Mouse (Mus musculus) limb, embryonic 12.5 days (tissue): ENCODE measurements around the gene Btbd9. TPM values are rescaled to one million over a fixed set of nuclear protein-coding genes. Genes with fewer than 3 reads are reported as not detected.

ENCODE experiments used
- ATAC-seq: fragments of 200-750 bp; cut with Nextera tagmentation; 2 replicates; pipeline ENCODE4 v1.8.0; 2017; ENCODE audit warnings: low read depth, moderate TSS enrichment; ENCODE audit not compliant: insufficient number of reproducible peaks, insufficient read depth, low FRiP score, low TSS enrichment
- H3K27ac ChIP-seq: fragments of 300-500 bp; sonication (generic); 2 replicates; pipeline ENCODE4 v1.5.1; 2016; ENCODE audit warnings: mild to moderate bottlenecking, moderate library complexity
- H3K27me3 ChIP-seq: fragments of 300-500 bp; sonication (generic); 2 replicates; pipeline ENCODE4 v1.6.1; 2016; ENCODE audit warnings: mild to moderate bottlenecking, moderate library complexity
- H3K36me3 ChIP-seq: fragments of 300-500 bp; sonication (generic); 2 replicates; pipeline ENCODE4 v1.6.1; 2016; ENCODE audit warnings: mild to moderate bottlenecking, moderate library complexity
- H3K4me1 ChIP-seq: fragments of 300-500 bp; sonication (generic); replicated peaks from 2 replicates; pipeline ENCODE4 v1.6.1; 2016
- H3K4me2 ChIP-seq: fragments of 300-500 bp; sonication (generic); 2 replicates; pipeline ENCODE4 v1.6.1; 2016; ENCODE audit warnings: mild to moderate bottlenecking, moderate library complexity
- H3K4me3 ChIP-seq: fragments of 300-500 bp; sonication (generic); replicated peaks from 2 replicates; pipeline ENCODE4 v1.5.1; 2016; ENCODE audit warnings: mild to moderate bottlenecking
- H3K9ac ChIP-seq: fragments of 300-500 bp; sonication (generic); replicated peaks from 2 replicates; pipeline ENCODE4 v1.6.1; 2016; ENCODE audit warnings: mild to moderate bottlenecking, moderate library complexity
- H3K9me3 ChIP-seq: fragments of 300-500 bp; sonication (generic); 2 replicates; pipeline ENCODE4 v1.6.1; 2016; ENCODE audit warnings: mild to moderate bottlenecking, moderate library complexity
- WGBS: fragments of 180-500 bp; shearing (Covaris S2); methylation state at CpG from one replicate; pipeline ENCODE4 v1.1.7; 2016; 5-methylcytosine and 5-hydroxymethylcytosine counted together
- polyA plus RNA-seq: library from polyadenylated mRNA; unstranded; fragments of >200 nt; fragmentation: Nextera tagmentation; extraction: Ambion mirVana; gene quantifications from 2 replicates; pipeline ENCODE4 v1.2.1, GENCODE M21; 2016

Gene Btbd9
- polyA plus RNA-seq, 1 experiment from 2014 or later, result 70.6 TPM

GRCm38 (mm10) chr17:30452363-30452762 lies 123.9 kb downstream of the Btbd9 start:
- H3K4me2 ChIP-seq, result no peak overlapping the region
- H3K4me3 ChIP-seq, result no peak overlapping the region
- H3K9me3 ChIP-seq, result no peaks in the 10 kb centered on the region
- no peak overlapping the region for H3K9ac ChIP-seq
- peaks cover 7% of the 10 kb centered on the region for H3K4me1 ChIP-seq
- H3K27ac ChIP-seq, result no peak overlapping the region
- H3K27me3 ChIP-seq, result no peaks in the 10 kb centered on the region
- 0 out of 2 replicates have a peak, but pooled peaks cover 3% of the 10 kb centered on the region for H3K36me3 ChIP-seq
- WGBS, result 90% methylated on average over 9 of the region's 9 CpGs
- no peak for ATAC-seq

- H3K27me3 ChIP-seq, result no peaks in the 10 kb centered on the region
- H3K27ac ChIP-seq, result no peak overlapping the region
- H3K4me2 ChIP-seq, result no peak overlapping the region
- 90% methylated on average over 5 of the region's 5 CpGs for WGBS
- H3K4me3 ChIP-seq, result no peak overlapping the region
- ATAC-seq, result no peak
- no peak overlapping the region for H3K9ac ChIP-seq
- H3K9me3 ChIP-seq, result peaks cover 5% of the 10 kb centered on the region; the same call in 1 of the 2 replicates
- peaks cover 4% of the 10 kb centered on the region; the same call in 1 of the 2 replicates for H3K36me3 ChIP-seq
- peaks cover 3% of the 10 kb centered on the region; the same call in 1 of the 2 replicates for H3K4me1 ChIP-seq
These were observed 127.7 kb downstream of the Btbd9 start for GRCm38 (mm10) chr17:30448562-30448961.

- Histone ChIP-seq H3K27ac (no peak overlapping the region), H3K4me2 (no peak overlapping the region), H3K36me3 (peaks cover 3% of the 10 kb centered on the region; the same call in 1 of the 2 replicates), H3K9ac (no peak overlapping the region), H3K4me1 (no peaks in the 10 kb centered on the region), H3K27me3 (no peaks in the 10 kb centered on the region), H3K9me3 (peaks cover 5% of the 10 kb centered on the region; the same call in 1 of the 2 replicates), H3K4me3 (no peak overlapping the region)
- no peak for ATAC-seq
- 90% methylated on average over 3 of the region's 3 CpGs for WGBS
These were observed 130.4 kb downstream of the Btbd9 start for GRCm38 (mm10) chr17:30445805-30446441.

GRCm38 (mm10) chr17:30439702-30440101 lies 136.6 kb downstream of the Btbd9 start:
- WGBS, result 70% methylated on average over 3 of the region's 3 CpGs
- H3K27ac ChIP-seq, result no peak overlapping the region
- H3K4me1 ChIP-seq, result peaks cover 14% of the 10 kb centered on the region
- no peak overlapping the region for H3K9ac ChIP-seq
- H3K36me3 ChIP-seq, result peaks cover 3% of the 10 kb centered on the region; the same call in 1 of the 2 replicates
- H3K9me3 ChIP-seq, result peaks cover 5% of the 10 kb centered on the region; the same call in 1 of the 2 replicates
- H3K4me3 ChIP-seq, result no peak overlapping the region
- ATAC-seq, result no peak
- H3K27me3 ChIP-seq, result no peaks in the 10 kb centered on the region
- H3K4me2 ChIP-seq, result no peak overlapping the region

GRCm38 (mm10) chr17:30438786-30439185 lies 137.5 kb downstream of the Btbd9 start:
- H3K27me3 ChIP-seq, result no peaks in the 10 kb centered on the region
- no peak overlapping the region for H3K4me2 ChIP-seq
- WGBS, result 92% methylated on average over 4 of the region's 4 CpGs
- ATAC-seq, result no peak
- no peak overlapping the region for H3K4me3 ChIP-seq
- H3K36me3 ChIP-seq, result peaks cover 3% of the 10 kb centered on the region; the same call in 1 of the 2 replicates
- no peaks in the 10 kb centered on the region for H3K9me3 ChIP-seq
- H3K9ac ChIP-seq, result no peak overlapping the region
- no peak overlapping the region for H3K27ac ChIP-seq
- peaks cover 14% of the 10 kb centered on the region for H3K4me1 ChIP-seq

GRCm38 (mm10) chr17:30436021-30436461 lies 140.2 kb downstream of the Btbd9 start:
- Histone ChIP-seq H3K9ac (no peak overlapping the region), H3K4me3 (no peak overlapping the region), H3K27ac (no peak overlapping the region), H3K4me2 (no peak overlapping the region), H3K9me3 (no peaks in the 10 kb centered on the region), H3K36me3 (no peaks in the 10 kb centered on the region), H3K4me1 (peaks cover 19% of the 10 kb centered on the region), H3K27me3 (no peaks in the 10 kb centered on the region)
- WGBS, result 79% methylated on average over 5 of the region's 5 CpGs
- ATAC-seq, result no peak

GRCm38 (mm10) chr17:30435478-30435877 lies 140.8 kb downstream of the Btbd9 start:
- H3K27me3 ChIP-seq, result no peaks in the 10 kb centered on the region
- H3K27ac ChIP-seq, result 0 out of 2 replicates have a peak overlapping the region, but pooled peaks have one; percentile 31
- WGBS, result 61% methylated on average over 7 of the region's 7 CpGs
- H3K4me1 ChIP-seq, result peaks cover 19% of the 10 kb centered on the region
- H3K36me3 ChIP-seq, result no peaks in the 10 kb centered on the region
- no peak overlapping the region for H3K4me3 ChIP-seq
- H3K9ac ChIP-seq, result no peak overlapping the region
- no peak overlapping the region for H3K4me2 ChIP-seq
- no peaks in the 10 kb centered on the region for H3K9me3 ChIP-seq
- ATAC-seq, result no peak

GRCm38 (mm10) chr17:30432094-30432493 lies 144.2 kb downstream of the Btbd9 start:
- peaks cover 19% of the 10 kb centered on the region for H3K4me1 ChIP-seq
- H3K4me3 ChIP-seq, result no peak overlapping the region
- ATAC-seq, result no peak
- WGBS, result 92% methylated on average over 10 of the region's 10 CpGs
- no peak overlapping the region for H3K27ac ChIP-seq
- no peaks in the 10 kb centered on the region for H3K36me3 ChIP-seq
- no peaks in the 10 kb centered on the region for H3K27me3 ChIP-seq
- H3K9me3 ChIP-seq, result no peaks in the 10 kb centered on the region
- no peak overlapping the region for H3K9ac ChIP-seq
- no peak overlapping the region for H3K4me2 ChIP-seq

GRCm38 (mm10) chr17:30430961-30431640 lies 145.2 kb downstream of the Btbd9 start:
- H3K36me3 ChIP-seq, result no peaks in the 10 kb centered on the region
- peaks cover 19% of the 10 kb centered on the region for H3K4me1 ChIP-seq
- H3K9ac ChIP-seq, result no peak overlapping the region
- no peak overlapping the region for H3K27ac ChIP-seq
- no peak overlapping the region for H3K4me3 ChIP-seq
- WGBS, result 88% methylated on average over 10 of the region's 10 CpGs
- H3K4me2 ChIP-seq, result no peak overlapping the region
- no peaks in the 10 kb centered on the region for H3K27me3 ChIP-seq
- no peaks in the 10 kb centered on the region for H3K9me3 ChIP-seq
- ATAC-seq, result no peak

- H3K4me1 ChIP-seq, result peaks cover 9% of the 10 kb centered on the region
- no peak overlapping the region for H3K27ac ChIP-seq
- no peak for ATAC-seq
- no peak overlapping the region for H3K4me2 ChIP-seq
- H3K9ac ChIP-seq, result no peak overlapping the region
- no peaks in the 10 kb centered on the region for H3K9me3 ChIP-seq
- H3K27me3 ChIP-seq, result no peaks in the 10 kb centered on the region
- no peak overlapping the region for H3K4me3 ChIP-seq
- WGBS, result 94% methylated on average over 9 of the region's 9 CpGs
- no peaks in the 10 kb centered on the region for H3K36me3 ChIP-seq
These were observed 147.6 kb downstream of the Btbd9 start for GRCm38 (mm10) chr17:30428661-30429060.

- Histone ChIP-seq H3K9me3 (no peaks in the 10 kb centered on the region), H3K4me1 (peaks cover 9% of the 10 kb centered on the region; the same call in 1 of the 2 replicates), H3K27ac (no peak overlapping the region), H3K9ac (no peak overlapping the region), H3K4me2 (no peak overlapping the region), H3K36me3 (no peaks in the 10 kb centered on the region), H3K27me3 (no peaks in the 10 kb centered on the region), H3K4me3 (no peak overlapping the region)
- 77% methylated on average over 4 of the region's 4 CpGs for WGBS
- ATAC-seq, result no peak
These were observed 152.9 kb downstream of the Btbd9 start for GRCm38 (mm10) chr17:30423256-30423852.
